Mouse (Mus musculus): Measurements from ENCODE around the gene Psmd14. TPM values are rescaled to one million over a fixed set of nuclear protein-coding genes. Genes with fewer than 3 reads are reported as not detected.

Gene Psmd14
- total and polyA plus RNA-seq, 3 experiments: 16.5 to 164 (median 162) TPM

- peaks cover 13% of the 10 kb centered on the region for H3K27me3 ChIP-seq (ENCODE audit: insufficient read depth, low read length)
These were observed 92.9 kb downstream of the Psmd14 start for GRCm38 (mm10) chr2:61804382-61804840.

GRCm38 (mm10) chr2:61804841-61805540 lies 93.5 kb downstream of the Psmd14 start:
- TF ChIP-seq POLR2AphosphoS5 (IDR thresholded peaks at IDR 0.05; ENCODE audit: insufficient replicate concordance, low read depth, low read length) (no peak), GATA1 (IDR thresholded peaks at IDR 0.05; ENCODE audit: borderline replicate concordance, low read length) (no peak), GATA2 (IDR thresholded peaks at IDR 0.05; ENCODE audit: borderline replicate concordance, low read depth, low read length) (no peak), CTCF (IDR thresholded peaks at IDR 0.05; ENCODE audit: low read depth, low read length) (no peak), TAL1 (conservative IDR thresholded peaks at IDR 0.05; ENCODE audit: low read depth, low read length) (no peak)
- peaks cover 13% of the 10 kb centered on the region for H3K27me3 ChIP-seq (ENCODE audit: insufficient read depth, low read length)
- peaks cover 9% of the 10 kb centered on the region for H3K9me3 ChIP-seq (replicated peaks)
- H3K4me3 ChIP-seq (ENCODE audit: low read depth, low read length): 0 out of 2 replicates have a peak overlapping the region, but pooled peaks have one; percentile 2
- ATAC-seq (ENCODE audit: extremely low read depth, insufficient number of reproducible peaks, low FRiP score, poor library complexity, severe bottlenecking) (no peak), DNase-seq (ENCODE audit: low spot score) (no peak)
- H3K4me1 ChIP-seq (ENCODE audit: insufficient read depth, low read depth, low read length): no peaks in the 10 kb centered on the region
- peaks cover 30% of the 10 kb centered on the region for H3K36me3 ChIP-seq (replicated peaks)

More at GRCm38 (mm10) chr2:61804382-61804840, 92.9 kb downstream of the Psmd14 start:
- no peaks in the 10 kb centered on the region for H3K4me1 ChIP-seq (ENCODE audit: insufficient read depth, low read depth, low read length)
- no peak for DNase-seq (ENCODE audit: low spot score)
- peaks cover 9% of the 10 kb centered on the region for H3K9me3 ChIP-seq (replicated peaks)
- peaks cover 32% of the 10 kb centered on the region for H3K36me3 ChIP-seq (replicated peaks)
- H3K4me3 ChIP-seq (ENCODE audit: low read depth, low read length): no peak overlapping the region
- TF ChIP-seq GATA1 (IDR thresholded peaks at IDR 0.05; ENCODE audit: borderline replicate concordance, low read length) (no peak), POLR2AphosphoS5 (IDR thresholded peaks at IDR 0.05; ENCODE audit: insufficient replicate concordance, low read depth, low read length) (no peak), TAL1 (conservative IDR thresholded peaks at IDR 0.05; ENCODE audit: low read depth, low read length) (no peak), GATA2 (IDR thresholded peaks at IDR 0.05; ENCODE audit: borderline replicate concordance, low read depth, low read length) (no peak), CTCF (IDR thresholded peaks at IDR 0.05; ENCODE audit: low read depth, low read length) (no peak)
- ATAC-seq (ENCODE audit: extremely low read depth, insufficient number of reproducible peaks, low FRiP score, poor library complexity, severe bottlenecking): no peak

GRCm38 (mm10) chr2:61805541-61806345 lies 94.2 kb downstream of the Psmd14 start:
- H3K4me1 ChIP-seq (ENCODE audit: insufficient read depth, low read depth, low read length): no peaks in the 10 kb centered on the region
- H3K9me3 ChIP-seq (replicated peaks): peaks cover 9% of the 10 kb centered on the region
- no peak for ATAC-seq (ENCODE audit: extremely low read depth, insufficient number of reproducible peaks, low FRiP score, poor library complexity, severe bottlenecking)
- peaks cover 25% of the 10 kb centered on the region for H3K36me3 ChIP-seq (replicated peaks)
- peaks cover 13% of the 10 kb centered on the region for H3K27me3 ChIP-seq (ENCODE audit: insufficient read depth, low read length)
- 0 out of 2 replicates have a peak overlapping the region, but pooled peaks have one; percentile 2 for H3K4me3 ChIP-seq (ENCODE audit: low read depth, low read length)
- TF ChIP-seq POLR2AphosphoS5 (IDR thresholded peaks at IDR 0.05; ENCODE audit: insufficient replicate concordance, low read depth, low read length) (no peak), CTCF (IDR thresholded peaks at IDR 0.05; ENCODE audit: low read depth, low read length) (no peak), GATA2 (IDR thresholded peaks at IDR 0.05; ENCODE audit: borderline replicate concordance, low read depth, low read length) (no peak), GATA1 (IDR thresholded peaks at IDR 0.05; ENCODE audit: borderline replicate concordance, low read length) (no peak), TAL1 (conservative IDR thresholded peaks at IDR 0.05; ENCODE audit: low read depth, low read length) (no peak)
- no peak for DNase-seq (ENCODE audit: low spot score)

GRCm38 (mm10) chr2:61806346-61806825 lies 94.9 kb downstream of the Psmd14 start:
- no peak for TF ChIP-seq CTCF (IDR thresholded peaks at IDR 0.05; ENCODE audit: low read depth, low read length)
- no peak for TF ChIP-seq GATA1 (IDR thresholded peaks at IDR 0.05; ENCODE audit: borderline replicate concordance, low read length)
- no peak for TF ChIP-seq POLR2AphosphoS5 (IDR thresholded peaks at IDR 0.05; ENCODE audit: insufficient replicate concordance, low read depth, low read length)
- no peak for TF ChIP-seq GATA2 (IDR thresholded peaks at IDR 0.05; ENCODE audit: borderline replicate concordance, low read depth, low read length)
- TF ChIP-seq TAL1 (conservative IDR thresholded peaks at IDR 0.05; ENCODE audit: low read depth, low read length): no peak
- Histone ChIP-seq H3K9me3 (replicated peaks) (peaks cover 13% of the 10 kb centered on the region), H3K4me3 (ENCODE audit: low read depth, low read length) (no peak overlapping the region), H3K4me1 (ENCODE audit: insufficient read depth, low read depth, low read length) (no peaks in the 10 kb centered on the region), H3K36me3 (replicated peaks) (peaks cover 21% of the 10 kb centered on the region), H3K27me3 (ENCODE audit: insufficient read depth, low read length) (peaks cover 13% of the 10 kb centered on the region)
- DNase-seq (ENCODE audit: low spot score) (no peak), ATAC-seq (ENCODE audit: extremely low read depth, insufficient number of reproducible peaks, low FRiP score, poor library complexity, severe bottlenecking) (no peak)

- H3K27me3 ChIP-seq (ENCODE audit: insufficient read depth, low read length): peaks cover 13% of the 10 kb centered on the region
- no peaks in the 10 kb centered on the region for H3K4me1 ChIP-seq (ENCODE audit: insufficient read depth, low read depth, low read length)
- TF ChIP-seq GATA2 (IDR thresholded peaks at IDR 0.05; ENCODE audit: borderline replicate concordance, low read depth, low read length) (no peak), POLR2AphosphoS5 (IDR thresholded peaks at IDR 0.05; ENCODE audit: insufficient replicate concordance, low read depth, low read length) (no peak), CTCF (IDR thresholded peaks at IDR 0.05; ENCODE audit: low read depth, low read length) (no peak), GATA1 (IDR thresholded peaks at IDR 0.05; ENCODE audit: borderline replicate concordance, low read length) (no peak), TAL1 (conservative IDR thresholded peaks at IDR 0.05; ENCODE audit: low read depth, low read length) (no peak)
- H3K36me3 ChIP-seq (replicated peaks): peaks cover 23% of the 10 kb centered on the region
- ATAC-seq (ENCODE audit: extremely low read depth, insufficient number of reproducible peaks, low FRiP score, poor library complexity, severe bottlenecking) (no peak), DNase-seq (ENCODE audit: low spot score) (no peak)
- H3K9me3 ChIP-seq (replicated peaks): peaks cover 20% of the 10 kb centered on the region
- H3K4me3 ChIP-seq (ENCODE audit: low read depth, low read length): no peak overlapping the region
These were observed 95.7 kb downstream of the Psmd14 start for GRCm38 (mm10) chr2:61807151-61807550.
